Mouse (Mus musculus) embryo, embryonic 10 days (tissue): ENCODE measurements around the gene Phldb2.

Source experiments
- DNase-seq: peaks from one replicate; pipeline ENCODE4 v3.0.0-alpha.2; 2015; ENCODE audit warnings: low spot score

Gene Phldb2

GRCm38 (mm10) chr16:45791286-45791685, 162.1 kb downstream of the Phldb2 start:
- no peak for DNase-seq

- no peak for DNase-seq
Measured at GRCm38 (mm10) chr16:45789311-45789710, 164.1 kb downstream of the Phldb2 start.

GRCm38 (mm10) chr16:45787650-45788049, 165.7 kb downstream of the Phldb2 start:
- no peak for DNase-seq

GRCm38 (mm10) chr16:45786639-45787038, 166.8 kb downstream of the Phldb2 start:
- DNase-seq = peak; percentile 60

GRCm38 (mm10) chr16:45780001-45780400, 173.4 kb downstream of the Phldb2 start:
- no peak for DNase-seq

- no peak for DNase-seq
Measured at GRCm38 (mm10) chr16:45774813-45775212, 178.6 kb downstream of the Phldb2 start.

GRCm38 (mm10) chr16:45770914-45771313, 182.5 kb downstream of the Phldb2 start:
- DNase-seq = no peak

- no peak for DNase-seq
Measured at GRCm38 (mm10) chr16:45767853-45768640, 185.4 kb downstream of the Phldb2 start.

GRCm38 (mm10) chr16:45767434-45767833, 186.0 kb downstream of the Phldb2 start:
- DNase-seq = no peak

GRCm38 (mm10) chr16:45765801-45766494, 187.4 kb downstream of the Phldb2 start:
- DNase-seq = no peak

GRCm38 (mm10) chr16:45765102-45765501, 188.3 kb downstream of the Phldb2 start:
- DNase-seq = no peak

- DNase-seq = peak; percentile 8
Measured at GRCm38 (mm10) chr16:45762859-45763505, 190.4 kb downstream of the Phldb2 start.

- DNase-seq = no peak
Measured at GRCm38 (mm10) chr16:45761425-45761824, 192.0 kb downstream of the Phldb2 start.

GRCm38 (mm10) chr16:45758726-45759269, 194.6 kb downstream of the Phldb2 start:
- no peak for DNase-seq

GRCm38 (mm10) chr16:45757421-45758078, 195.8 kb downstream of the Phldb2 start:
- DNase-seq = no peak

- DNase-seq = peak; percentile 82
Measured at GRCm38 (mm10) chr16:45756855-45757254, 196.5 kb downstream of the Phldb2 start.

GRCm38 (mm10) chr16:45743591-45744144, 209.7 kb downstream of the Phldb2 start:
- no peak for DNase-seq

- peak; percentile 88 for DNase-seq
Measured at GRCm38 (mm10) chr16:45742615-45743476, 210.6 kb downstream of the Phldb2 start, which contains the start of gene Abhd10. Gene Abhd10 (minus strand): TSS chr16:45742955.

- no peak for DNase-seq
Measured at GRCm38 (mm10) chr16:45737880-45738279, 215.5 kb downstream of the Phldb2 start.

- no peak for DNase-seq
Measured at GRCm38 (mm10) chr16:45736724-45737123, 216.7 kb downstream of the Phldb2 start.

GRCm38 (mm10) chr16:45729163-45729562, 224.2 kb downstream of the Phldb2 start:
- no peak for DNase-seq
